Mouse (Mus musculus) heart, embryonic 11.5 days (tissue): ENCODE data around the gene Pklr. TPM values are rescaled to one million over a fixed set of nuclear protein-coding genes. Genes with fewer than 3 reads are reported as not detected.

Experiments
- ATAC-seq: fragments of 200-750 bp; cut with Nextera tagmentation; replicated peaks from 2 replicates; pipeline ENCODE4 v1.8.0; 2017; ENCODE audit warnings: moderate library complexity; ENCODE audit not compliant: insufficient number of reproducible peaks, low FRiP score, low TSS enrichment
- H3K27ac ChIP-seq: fragments of 300-500 bp; sonication (generic); 2 replicates; pipeline ENCODE4 v1.5.1; 2014; ENCODE audit warnings: mild to moderate bottlenecking, low read depth, low read length
- H3K27me3 ChIP-seq: fragments of 300-500 bp; sonication (generic); 2 replicates; pipeline ENCODE4 v1.6.1; 2014; ENCODE audit warnings: mild to moderate bottlenecking, low read length, mixed read lengths; ENCODE audit not compliant: control insufficient read depth, insufficient read depth
- H3K36me3 ChIP-seq: fragments of 300-500 bp; sonication (generic); 2 replicates; pipeline ENCODE4 v1.6.1; 2014; ENCODE audit warnings: mild to moderate bottlenecking, low read length, moderate library complexity, mixed read lengths; ENCODE audit not compliant: control insufficient read depth, insufficient read depth
- H3K4me1 ChIP-seq: fragments of 300-500 bp; sonication (generic); 2 replicates; pipeline ENCODE4 v1.6.1; 2014; ENCODE audit warnings: low read length; ENCODE audit not compliant: control insufficient read depth, insufficient read depth
- H3K4me2 ChIP-seq: fragments of 300-500 bp; sonication (generic); 2 replicates; pipeline ENCODE4 v1.6.1; 2014; ENCODE audit warnings: mild to moderate bottlenecking, moderate library complexity
- H3K4me3 ChIP-seq: fragments of 300-500 bp; sonication (generic); 2 replicates; pipeline ENCODE4 v1.5.1; 2014; ENCODE audit warnings: low read depth, low read length
- H3K9ac ChIP-seq: fragments of 300-500 bp; sonication (generic); 2 replicates; pipeline ENCODE4 v1.6.1; 2014; ENCODE audit warnings: mild to moderate bottlenecking, low read depth, low read length, moderate library complexity
- H3K9me3 ChIP-seq: fragments of 300-500 bp; sonication (generic); replicated peaks from 2 replicates; pipeline ENCODE4 v1.6.1; 2016; ENCODE audit warnings: low read length; ENCODE audit not compliant: control insufficient read depth
- WGBS: fragments of 180-500 bp; shearing (Covaris S2); extraction: QIAGEN DNeasy Blood & Tissue Kit; methylation state at CpG from one replicate; pipeline ENCODE4 v1.1.7; 2014; ENCODE audit not compliant: insufficient replicate concordance; 5-methylcytosine and 5-hydroxymethylcytosine counted together
- polyA plus RNA-seq: library from polyadenylated mRNA; unstranded; fragments of >200 nt; fragmentation: Nextera tagmentation; extraction: Ambion mirVana; gene quantifications from 2 replicates; pipeline ENCODE4 v1.2.1, GENCODE M21; 2014

Pklr gene
- 5.9 and 8.7 TPM in 2 replicates for polyA plus RNA-seq

DNA sequence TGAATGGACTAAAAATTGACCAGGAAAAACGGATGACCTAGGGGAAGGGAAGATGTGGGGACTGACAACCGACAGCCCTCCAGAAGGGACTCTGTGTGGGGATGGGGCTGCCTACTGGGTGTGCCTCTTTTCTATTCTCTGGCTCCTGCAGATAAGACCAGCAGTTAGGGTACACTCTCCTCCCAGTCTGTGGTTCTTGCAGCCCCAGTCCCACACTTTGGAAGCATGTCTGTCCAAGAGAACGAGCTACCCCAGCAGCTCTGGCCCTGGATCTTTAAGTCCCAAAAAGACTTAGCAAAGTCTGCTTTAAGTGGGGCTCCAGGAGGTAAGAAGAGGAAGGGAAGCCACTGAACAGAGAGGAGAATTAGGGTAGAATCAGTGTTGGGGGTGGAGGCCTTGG is at the start of gene Pklr:
Pklr (plus strand) TSS at position 185 of the 400 bp plus-strand sequence.
- Histone ChIP-seq H3K27me3 (peaks cover 3% of the 10 kb centered on the region), H3K4me3 (peak within 1 kb of the TSS; percentile 20), H3K36me3 (no peaks in the 10 kb centered on the region), H3K4me2 (peak within 1 kb of the TSS; percentile 25), H3K27ac (peak within 1 kb of the TSS; percentile 41; the same call in 1 of the 2 replicates), H3K9ac (peak within 1 kb of the TSS; percentile 39; the same call in 1 of the 2 replicates), H3K4me1 (peaks cover 10% of the 10 kb centered on the region; the same call in 1 of the 2 replicates), H3K9me3 (no peaks in the 10 kb centered on the region)
- WGBS = 48% methylated on average over 3 of the region's 3 CpGs
- peak; percentile 68; the same call in 1 of the 2 replicates for ATAC-seq

DNA sequence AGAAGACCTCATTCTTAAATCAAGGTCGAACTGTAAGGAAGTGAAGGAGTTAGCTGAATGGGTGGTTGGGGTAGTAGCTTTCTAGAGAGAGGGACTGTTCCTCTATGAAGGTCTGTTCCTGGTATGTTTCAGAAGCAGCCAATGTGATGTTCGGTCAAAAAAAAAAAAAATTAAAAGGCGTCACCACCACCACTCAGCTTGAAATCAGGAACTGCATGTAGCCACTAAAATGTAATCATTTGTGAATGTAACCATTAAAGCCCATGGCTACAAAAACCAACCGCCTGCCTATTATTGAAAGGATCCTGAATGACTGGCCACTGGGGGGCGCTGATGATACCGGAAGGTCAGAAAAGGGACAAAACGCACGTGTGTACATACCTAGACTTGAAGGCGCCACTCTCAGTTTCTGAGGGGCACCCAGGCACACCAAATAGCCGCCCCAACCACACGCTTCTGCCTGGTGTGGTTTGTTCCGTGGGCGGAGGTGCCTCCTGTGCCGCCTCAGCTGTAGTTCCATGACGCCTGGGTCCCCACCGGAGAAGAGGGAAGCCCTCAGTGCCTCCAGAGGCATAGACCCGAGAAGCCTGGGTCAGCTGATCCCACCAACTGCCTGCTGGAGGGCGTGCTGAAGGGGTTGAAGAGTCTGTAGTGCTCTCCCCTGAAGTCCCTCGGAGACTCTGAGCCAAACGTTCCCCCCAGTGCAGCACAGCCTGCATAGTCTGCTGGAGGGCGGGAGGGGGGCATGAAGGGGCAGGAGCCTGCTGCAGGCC is 48.4 kb upstream of the Pklr start:
- Histone ChIP-seq H3K4me2 (peak overlapping the region; percentile 55), H3K36me3 (no peaks in the 10 kb centered on the region), H3K27me3 (peaks cover 11% of the 10 kb centered on the region), H3K4me3 (0 out of 2 replicates have a peak overlapping the region, but pooled peaks have one; percentile 6), H3K9ac (peak overlapping the region; percentile 52), H3K27ac (no peak overlapping the region), H3K9me3 (no peaks in the 10 kb centered on the region), H3K4me1 (peaks cover 24% of the 10 kb centered on the region)
- no peak for ATAC-seq
- 28% methylated on average over 21 of the region's 21 CpGs for WGBS

DNA sequence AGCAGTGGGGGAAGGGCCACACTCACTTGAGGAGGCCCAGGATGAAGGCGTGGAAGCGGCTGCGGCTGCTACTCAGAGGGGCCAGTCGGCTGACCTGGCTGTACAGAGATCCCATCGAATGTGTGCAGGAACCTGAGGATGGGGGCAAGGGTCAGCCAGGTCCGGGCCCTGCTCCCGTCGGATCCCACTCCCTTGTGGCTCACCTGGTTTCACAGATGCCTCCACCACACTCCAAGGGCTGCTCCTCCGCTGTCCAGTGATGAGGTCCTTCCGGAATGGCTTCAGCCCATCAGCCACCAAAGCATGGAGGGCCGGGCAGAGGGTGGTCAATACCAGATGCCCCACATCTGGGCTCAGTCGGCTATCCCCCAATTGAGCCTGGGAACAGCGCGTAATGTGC is 47.0 kb upstream of the Pklr start:
- H3K27me3 ChIP-seq = peaks cover 17% of the 10 kb centered on the region
- H3K9ac ChIP-seq = peak overlapping the region; percentile 28
- H3K27ac ChIP-seq = no peak overlapping the region
- ATAC-seq = no peak
- peak overlapping the region; percentile 60 for H3K4me3 ChIP-seq
- no peaks in the 10 kb centered on the region for H3K9me3 ChIP-seq
- no peaks in the 10 kb centered on the region for H3K36me3 ChIP-seq
- H3K4me1 ChIP-seq = peaks cover 28% of the 10 kb centered on the region
- WGBS = 40% methylated on average over 14 of the region's 14 CpGs
- peak overlapping the region; percentile 94 for H3K4me2 ChIP-seq

DNA sequence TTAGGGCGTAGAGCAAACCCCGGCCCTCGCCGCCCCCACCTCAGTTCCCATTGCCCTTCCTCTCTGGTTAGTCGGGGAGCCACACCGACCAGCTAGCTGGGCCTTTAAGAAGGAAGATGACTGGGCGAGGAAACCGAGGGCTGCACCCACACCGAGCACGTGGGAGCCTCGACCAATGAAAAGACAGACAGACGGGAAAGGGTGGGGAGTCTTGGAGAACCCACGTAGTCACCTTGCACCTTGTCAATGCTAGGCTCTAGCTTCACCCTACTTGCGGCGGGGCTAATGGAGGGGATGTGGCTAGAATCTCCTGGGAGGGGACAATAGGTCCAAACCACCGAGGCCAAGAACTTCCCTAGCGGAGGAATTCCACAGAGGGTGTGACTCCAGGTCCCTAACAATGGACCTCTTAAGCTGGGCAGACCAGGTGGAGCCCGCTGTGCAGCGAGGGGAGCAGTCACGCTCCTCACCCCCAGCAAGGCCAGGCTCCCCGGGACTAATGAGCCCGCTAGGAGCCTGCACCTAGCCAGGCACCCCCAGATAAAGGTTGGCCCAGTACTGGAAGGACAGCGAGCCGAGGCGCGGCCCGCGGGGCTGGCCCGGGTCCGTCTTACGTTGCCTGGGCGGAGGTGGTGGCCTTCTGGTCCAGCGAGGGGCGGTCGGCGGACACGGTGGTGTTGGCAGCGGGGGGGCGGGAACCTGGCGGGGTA is 45.9 kb upstream of the Pklr start:
- H3K9me3 ChIP-seq = no peaks in the 10 kb centered on the region
- peaks cover 5% of the 10 kb centered on the region for H3K36me3 ChIP-seq
- peaks cover 17% of the 10 kb centered on the region for H3K27me3 ChIP-seq
- peak overlapping the region; percentile 60 for H3K4me3 ChIP-seq
- peaks cover 27% of the 10 kb centered on the region for H3K4me1 ChIP-seq
- peak overlapping the region; percentile 94 for H3K4me2 ChIP-seq
- WGBS = under 1% methylated on average over 39 of the region's 40 CpGs
- peak overlapping the region; percentile 67 for H3K9ac ChIP-seq
- no peak overlapping the region for H3K27ac ChIP-seq
- ATAC-seq = peak; percentile 79

DNA sequence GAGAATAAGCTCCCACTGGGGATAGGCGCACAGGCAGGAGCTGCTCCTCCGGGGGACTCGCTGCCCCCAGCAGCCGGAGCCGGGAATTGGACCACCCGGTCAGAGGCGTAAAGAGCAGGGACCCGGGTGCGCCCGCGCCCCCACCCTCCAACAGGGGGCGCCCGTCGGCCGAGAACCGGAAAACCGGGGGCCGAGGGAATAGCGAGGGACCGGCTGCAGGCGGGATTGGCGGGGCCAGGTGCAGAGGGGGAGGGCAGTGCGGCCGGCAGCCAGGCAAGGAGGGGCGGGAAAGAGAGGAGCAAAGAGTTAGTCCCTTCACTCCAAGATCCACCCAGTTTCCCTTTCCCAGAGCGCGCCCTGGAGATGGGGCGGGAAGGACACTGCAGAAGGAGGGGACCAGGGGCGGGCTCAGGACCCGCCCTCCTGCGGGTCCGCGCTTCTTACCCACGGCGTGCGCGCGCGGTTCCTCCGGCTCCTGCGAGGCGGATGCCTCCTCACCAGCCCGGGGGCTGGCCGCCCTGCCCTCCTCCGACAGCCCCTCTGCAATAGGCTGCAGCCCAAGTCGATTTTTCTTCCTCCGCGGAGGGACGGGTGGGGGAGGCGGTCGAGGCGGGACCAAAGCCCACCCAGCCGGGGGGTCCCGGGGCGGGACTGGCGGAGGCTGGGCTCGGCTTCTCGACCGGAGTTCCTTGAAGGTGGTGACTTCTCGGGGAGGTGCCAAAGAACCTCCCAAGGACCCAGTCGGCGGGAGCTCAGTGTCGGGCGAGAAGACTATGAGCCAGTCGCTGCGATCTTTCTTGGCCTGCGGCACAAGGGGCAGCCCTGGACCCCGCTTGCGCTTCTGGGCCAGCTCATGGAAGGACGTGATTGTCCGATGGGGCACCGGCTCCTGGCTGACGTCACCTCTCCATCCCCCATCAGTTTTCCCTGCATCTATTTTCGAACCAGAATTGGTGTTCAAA is 45.0 kb upstream of the Pklr start:
- H3K27me3 ChIP-seq = peaks cover 17% of the 10 kb centered on the region
- H3K4me1 ChIP-seq = peaks cover 27% of the 10 kb centered on the region
- H3K9ac ChIP-seq = peak overlapping the region; percentile 67
- H3K9me3 ChIP-seq = no peaks in the 10 kb centered on the region
- H3K36me3 ChIP-seq = peaks cover 11% of the 10 kb centered on the region
- H3K4me2 ChIP-seq = peak overlapping the region; percentile 94
- H3K4me3 ChIP-seq = peak overlapping the region; percentile 60
- under 1% methylated on average over 67 of the region's 74 CpGs for WGBS
- peak; percentile 63 for ATAC-seq
- no peak overlapping the region for H3K27ac ChIP-seq

DNA sequence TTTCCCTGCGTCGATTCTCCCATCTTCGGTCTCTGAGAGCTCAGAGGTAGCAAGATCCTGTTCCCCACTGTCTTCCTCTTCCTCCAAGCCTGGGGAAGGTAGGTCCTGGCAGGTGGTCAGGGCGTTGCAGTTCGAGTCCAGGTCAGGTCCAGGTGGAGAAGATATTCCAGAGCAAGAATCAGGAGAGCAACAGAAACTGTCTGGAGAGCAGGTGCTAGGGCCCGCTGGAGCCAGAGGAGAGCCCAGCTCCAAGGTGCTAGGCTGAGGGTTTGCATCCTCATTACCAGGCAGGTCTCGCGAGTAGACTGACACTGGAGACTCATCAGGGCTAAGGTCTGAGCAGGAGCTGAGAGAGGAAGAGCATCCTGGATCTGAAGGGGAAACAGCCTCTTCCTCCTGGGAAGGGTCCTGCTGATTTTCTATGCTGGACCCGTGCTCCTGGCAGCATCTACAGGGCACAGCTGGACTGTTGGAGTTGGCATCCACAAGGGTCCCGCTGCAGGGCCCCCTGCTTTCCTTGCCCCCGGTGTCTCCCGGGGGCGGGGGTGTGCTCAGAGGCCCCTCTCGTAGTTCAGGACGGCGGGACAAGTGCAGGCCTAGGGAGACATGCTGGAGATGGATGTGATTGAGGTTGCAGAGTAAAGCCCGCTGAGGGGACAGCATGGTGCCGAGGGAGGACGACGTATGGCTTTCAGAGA is 44.0 kb upstream of the Pklr start:
- Histone ChIP-seq H3K4me1 (peaks cover 27% of the 10 kb centered on the region), H3K36me3 (peaks cover 13% of the 10 kb centered on the region), H3K4me3 (peak overlapping the region; percentile 60), H3K27me3 (peaks cover 17% of the 10 kb centered on the region), H3K9ac (no peak overlapping the region; the same call in 1 of the 2 replicates), H3K9me3 (no peaks in the 10 kb centered on the region), H3K27ac (no peak overlapping the region), H3K4me2 (peak overlapping the region; percentile 94)
- 9% methylated on average over 20 of the region's 20 CpGs for WGBS
- ATAC-seq = no peak

DNA sequence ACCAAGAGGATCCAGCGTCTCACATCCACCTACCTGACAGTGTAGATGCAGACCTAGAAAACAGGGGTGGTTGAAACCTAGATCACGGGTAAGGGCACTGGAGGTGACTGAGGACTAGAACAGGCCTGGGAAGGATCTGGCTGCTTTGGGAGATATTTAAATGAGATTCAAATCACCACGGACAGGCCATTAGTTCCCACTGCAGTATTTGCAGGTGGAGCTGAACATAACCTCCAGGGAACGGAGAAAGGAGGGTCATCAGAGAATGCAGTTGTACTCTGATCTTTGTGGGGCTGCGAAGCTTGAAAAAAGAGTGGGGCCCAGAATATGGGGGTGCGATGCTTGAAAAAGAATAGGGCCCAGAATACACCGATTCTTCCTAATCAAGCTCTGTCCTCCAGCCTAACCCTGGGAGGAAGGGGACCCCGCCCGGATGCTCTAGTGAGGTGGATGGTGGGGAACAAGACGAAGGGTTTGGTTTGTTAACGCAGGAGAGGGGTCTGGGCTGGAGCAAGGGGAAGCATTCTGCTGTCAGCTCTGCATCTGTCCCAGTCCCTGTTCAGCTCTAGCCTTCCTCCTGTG is 43.3 kb upstream of the Pklr start:
- ATAC-seq = no peak
- H3K27ac ChIP-seq = no peak overlapping the region
- peak overlapping the region; percentile 33 for H3K4me3 ChIP-seq
- peaks cover 16% of the 10 kb centered on the region for H3K36me3 ChIP-seq
- 25% methylated on average over 11 of the region's 11 CpGs for WGBS
- H3K4me2 ChIP-seq = peak overlapping the region; percentile 57
- H3K9ac ChIP-seq = no peak overlapping the region
- peaks cover 17% of the 10 kb centered on the region for H3K27me3 ChIP-seq
- H3K4me1 ChIP-seq = peaks cover 25% of the 10 kb centered on the region
- H3K9me3 ChIP-seq = no peaks in the 10 kb centered on the region
